Mouse (Mus musculus) bone marrow, adult 2 months (tissue): ENCODE measurements at regions not wholly inside any gene's neighbourhood (a gene's known extent, or its start where the extent isn't known, plus 50 kb on each side); places are given as distances from the start of the nearest gene placed in this dataset.

Source experiments
- CTCF ChIP-seq: fragments of 200-500 bp; IDR thresholded peaks from 2 replicates; pipeline ENCODE4 v1.5.1; 2011; ENCODE audit warnings: low read length, control low read depth; ENCODE audit not compliant: control insufficient read depth, insufficient read depth
- POLR2A ChIP-seq: fragments of 200-500 bp; IDR thresholded peaks from 2 replicates; pipeline ENCODE4 v1.6.1; 2011; ENCODE audit warnings: low read depth, mild to moderate bottlenecking, control low read depth, low read length, borderline replicate concordance; ENCODE audit not compliant: control insufficient read depth

GRCm38 (mm10) chr3:39249224-39249892 is 362.6 kb downstream of the Fat4 start:
- TF ChIP-seq CTCF (no peak), POLR2A (no peak)
